Mouse (Mus musculus): ENCODE measurements at regions not wholly inside any gene's neighbourhood (a gene's known extent, or its start where the extent isn't known, plus 50 kb on each side); places are given as distances from the start of the nearest gene placed in this dataset.

DNA sequence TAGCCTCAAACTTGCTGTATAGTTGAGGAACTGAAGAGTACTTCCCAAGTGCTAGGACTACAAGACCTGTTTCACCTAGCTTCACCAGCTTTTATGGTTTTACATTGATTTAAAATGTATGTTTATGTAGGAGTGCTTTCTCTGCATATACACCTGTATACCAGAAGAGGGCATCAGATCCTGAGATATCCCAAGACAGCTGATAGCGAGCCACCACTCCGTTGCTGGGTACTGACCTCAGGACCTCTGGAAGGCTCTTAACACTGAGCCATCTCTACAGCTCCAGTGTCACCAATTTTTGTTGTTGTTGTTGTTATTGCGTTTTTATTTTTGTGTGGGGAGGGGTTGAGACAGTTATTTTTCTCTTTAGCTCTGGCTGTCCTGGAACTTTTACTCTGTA, 55.9 kb upstream of the Ddx3x start:
- peak in 1 of 2 experiments; percentile 15 for DNase-seq

- no peak for DNase-seq
Measured at GRCm38 (mm10) chrX:13226429-13226828, 54.3 kb upstream of the Ddx3x start.

DNA sequence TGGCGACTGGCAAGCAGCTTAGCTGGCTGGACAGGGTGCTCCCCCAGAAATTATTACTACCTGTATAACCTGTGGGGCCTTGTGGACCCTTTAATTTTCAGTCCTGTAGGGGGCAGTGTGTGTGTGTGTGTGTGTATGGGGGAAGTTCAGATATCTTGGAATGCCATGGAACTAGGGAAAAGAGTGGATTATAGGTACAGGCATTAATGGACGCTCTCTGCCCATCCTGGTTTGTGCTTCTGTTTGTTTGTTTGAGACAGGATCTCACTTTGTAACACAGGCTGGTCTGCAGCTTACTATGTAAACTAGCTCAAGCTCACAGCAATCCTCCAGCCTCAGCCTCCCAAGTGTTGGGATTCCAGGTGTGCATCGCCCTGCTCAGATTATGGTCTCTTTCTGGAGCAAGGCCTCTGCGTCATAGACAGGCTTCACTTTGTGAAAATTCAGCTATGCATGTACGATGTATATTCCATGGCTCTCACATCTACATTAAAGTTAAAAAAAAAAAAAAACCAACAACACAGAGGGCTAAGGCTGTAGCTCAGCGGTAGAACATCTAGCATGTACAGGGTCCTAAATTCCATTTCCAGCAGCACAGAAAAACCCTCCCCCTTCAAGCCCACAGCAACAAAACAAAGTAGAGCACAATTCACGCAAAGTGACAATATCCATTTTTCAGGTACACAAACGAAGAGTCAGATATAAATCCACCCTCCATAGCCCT, 50.7 kb upstream of the Ddx3x start:
- peak; percentile 35 to 62 for DNase-seq

DNA sequence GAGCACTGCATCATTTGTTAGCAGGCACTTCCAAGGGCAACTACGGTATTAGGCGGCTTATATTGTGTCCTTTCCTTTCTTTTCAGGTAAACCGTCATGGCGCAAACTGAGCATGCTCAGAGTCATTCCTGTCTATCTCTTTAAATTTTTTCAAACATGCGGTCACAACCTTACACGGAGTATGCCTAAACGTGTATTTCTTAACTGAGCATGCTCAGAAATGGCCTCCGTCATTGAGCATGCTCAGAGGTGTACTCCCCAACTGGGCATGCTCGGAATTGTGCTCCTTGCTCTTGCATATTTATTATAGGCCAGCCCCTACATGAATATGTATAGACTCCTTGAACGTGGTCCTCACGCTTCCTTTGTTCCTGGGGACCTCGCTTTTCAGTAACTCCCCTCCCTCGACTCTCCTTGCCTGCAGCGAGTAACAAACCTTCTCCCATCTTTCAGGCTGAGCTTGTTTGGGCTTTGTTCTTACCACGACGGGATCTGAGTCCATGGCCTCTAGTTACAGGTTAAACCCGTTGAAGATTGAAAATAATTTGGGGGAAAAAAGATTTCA, 50.1 kb upstream of the Ddx3x start:
- DNase-seq = peak; percentile 79 to 84
